Mouse (Mus musculus) myocyte (in vitro differentiated cells): ENCODE results near the gene Fkbp10. TPM values are rescaled to one million over a fixed set of nuclear protein-coding genes. Genes with fewer than 3 reads are reported as not detected.

Experiments
- H3K27me3 ChIP-seq: one replicate; pipeline ENCODE4 v1.6.1; 2011; ENCODE audit not compliant: control insufficient read depth, insufficient read depth, insufficient read length
- H3K36me3 ChIP-seq: one replicate; pipeline ENCODE4 v1.6.1; 2011; ENCODE audit not compliant: control insufficient read depth, insufficient read depth
- H3K4me2 ChIP-seq: one replicate; pipeline ENCODE4 v1.6.1; 2011; ENCODE audit warnings: low read depth, control low read depth
- H3K4me3 ChIP-seq: one replicate; pipeline ENCODE4 v1.5.1; 2011; ENCODE audit warnings: mild to moderate bottlenecking, control low read depth, moderate library complexity
- H3K79me2 ChIP-seq: one replicate; pipeline ENCODE4 v1.6.1; 2011; ENCODE audit not compliant: control insufficient read depth, insufficient read depth
- H3ac ChIP-seq: one replicate; pipeline ENCODE4 v1.6.1; 2011; ENCODE audit not compliant: control insufficient read depth, insufficient read length
- CEBPB ChIP-seq: IDR thresholded peaks from 2 replicates; pipeline ENCODE4 v1.6.1; 2011; ENCODE audit warnings: mild to moderate bottlenecking, moderate library complexity; ENCODE audit not compliant: poor library complexity, insufficient read depth, severe bottlenecking
- E2F4 ChIP-seq: IDR thresholded peaks from one replicate; pipeline ENCODE4 v1.6.1; 2011; ENCODE audit warnings: mild to moderate bottlenecking, control low read depth, moderate library complexity; ENCODE audit not compliant: insufficient read depth
- MAX ChIP-seq: IDR thresholded peaks from one replicate; pipeline ENCODE4 v1.6.1; 2011; ENCODE audit warnings: low read depth, mild to moderate bottlenecking, control low read depth
- MYOD1 ChIP-seq, 3 experiments: IDR thresholded peaks; one replicate each; pipeline ENCODE4 v1.6.1; 2011; ENCODE audit warnings: control low read depth in 2 of 3, low read depth in 2 of 3, mild to moderate bottlenecking in 2 of 3, moderate library complexity in 1 of 3; ENCODE audit not compliant: insufficient read length in 2 of 3, control insufficient read depth in 1 of 3
- MYOG ChIP-seq, 3 experiments: IDR thresholded peaks; one replicate each; pipeline ENCODE4 v1.6.1; 2011; ENCODE audit warnings: control low read depth in 2 of 3, low read depth in 2 of 3, mild to moderate bottlenecking in 2 of 3; ENCODE audit not compliant: insufficient read length in 2 of 3, control insufficient read depth in 1 of 3, insufficient read depth in 1 of 3
- POLR2A ChIP-seq: IDR thresholded peaks from one replicate; pipeline ENCODE4 v1.6.1; 2011; ENCODE audit warnings: low read depth, mild to moderate bottlenecking, control low read depth, moderate library complexity; ENCODE audit not compliant: insufficient read length
- POLR2AphosphoS2 ChIP-seq: IDR thresholded peaks from one replicate; pipeline ENCODE4 v1.6.1; 2011; ENCODE audit warnings: low read depth, control low read depth; ENCODE audit not compliant: insufficient read length
- REST ChIP-seq: IDR thresholded peaks from one replicate; pipeline ENCODE4 v1.6.1; 2011; ENCODE audit warnings: mild to moderate bottlenecking, control low read depth, moderate library complexity; ENCODE audit not compliant: insufficient read depth, insufficient read length
- SRF ChIP-seq: IDR thresholded peaks from one replicate; pipeline ENCODE4 v1.6.1; 2011; ENCODE audit warnings: low read depth; ENCODE audit not compliant: control insufficient read depth, insufficient read length
- TCF12 ChIP-seq: IDR thresholded peaks from one replicate; pipeline ENCODE4 v1.6.1; 2011; ENCODE audit warnings: mild to moderate bottlenecking, control low read depth; ENCODE audit not compliant: poor library complexity, insufficient read depth, severe bottlenecking
- TCF3 ChIP-seq: IDR thresholded peaks from one replicate; pipeline ENCODE4 v1.6.1; 2011; ENCODE audit warnings: low read depth, control low read depth; ENCODE audit not compliant: insufficient read length
- USF1 ChIP-seq: IDR thresholded peaks from one replicate; pipeline ENCODE4 v1.6.1; 2011; ENCODE audit warnings: low read depth, mild to moderate bottlenecking, control low read depth, moderate library complexity
- polyA plus RNA-seq: library from polyadenylated mRNA; unstranded; fragments of >200 nt; fragmentation: generic; extraction: Trizol; gene quantifications from one replicate; pipeline ENCODE4 v1.2.1, GENCODE M21; 2012; ENCODE audit warnings: missing spikeins

The Fkbp10 gene
- polyA plus RNA-seq, 1 experiment, result 162 TPM

DNA sequence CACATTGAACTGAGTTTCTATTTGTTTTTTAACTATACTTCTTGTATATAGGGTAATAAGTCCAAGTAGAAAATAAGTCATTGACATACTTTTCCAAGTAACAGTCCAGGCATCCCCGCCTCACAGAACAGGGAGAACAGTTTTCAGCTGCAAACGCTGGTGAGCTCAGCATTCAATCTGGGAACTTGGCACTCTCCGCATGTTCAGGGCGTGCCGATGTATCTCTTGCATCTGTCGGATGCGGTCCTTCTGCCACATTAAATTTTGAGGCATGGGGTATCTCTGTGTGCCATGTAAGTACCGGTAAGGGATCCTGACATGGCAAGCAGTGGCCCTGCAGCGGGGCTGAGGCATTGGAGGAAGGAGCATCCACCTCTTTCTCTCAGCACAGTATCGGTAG is 47.2 kb downstream of the Fkbp10 start:
- no peak for TF ChIP-seq USF1
- no peak for TF ChIP-seq MYOD1 (IDR thresholded peaks at IDR 0.05; ENCODE audit: control insufficient read depth in 1 of 3, insufficient read length in 2 of 3, low read depth in 2 of 3)
- no peak for TF ChIP-seq TCF12
- no peak for TF ChIP-seq CEBPB
- no peak for TF ChIP-seq SRF
- no peak for TF ChIP-seq POLR2AphosphoS2
- no peak for TF ChIP-seq POLR2A
- TF ChIP-seq MYOG (IDR thresholded peaks at IDR 0.05; ENCODE audit: control insufficient read depth in 1 of 3, insufficient read depth in 1 of 3, insufficient read length in 2 of 3, low read depth in 2 of 3), result no peak
- TF ChIP-seq TCF3, result no peak
- TF ChIP-seq MAX, result no peak
- no peak for TF ChIP-seq REST
- no peak for TF ChIP-seq E2F4
- peaks cover 68% of the 10 kb centered on the region for H3K79me2 ChIP-seq
- H3ac ChIP-seq, result no peak overlapping the region
- H3K4me2 ChIP-seq, result no peak overlapping the region
- no peaks in the 10 kb centered on the region for H3K27me3 ChIP-seq
- no peak overlapping the region for H3K4me3 ChIP-seq
- H3K36me3 ChIP-seq, result peaks cover 24% of the 10 kb centered on the region

DNA sequence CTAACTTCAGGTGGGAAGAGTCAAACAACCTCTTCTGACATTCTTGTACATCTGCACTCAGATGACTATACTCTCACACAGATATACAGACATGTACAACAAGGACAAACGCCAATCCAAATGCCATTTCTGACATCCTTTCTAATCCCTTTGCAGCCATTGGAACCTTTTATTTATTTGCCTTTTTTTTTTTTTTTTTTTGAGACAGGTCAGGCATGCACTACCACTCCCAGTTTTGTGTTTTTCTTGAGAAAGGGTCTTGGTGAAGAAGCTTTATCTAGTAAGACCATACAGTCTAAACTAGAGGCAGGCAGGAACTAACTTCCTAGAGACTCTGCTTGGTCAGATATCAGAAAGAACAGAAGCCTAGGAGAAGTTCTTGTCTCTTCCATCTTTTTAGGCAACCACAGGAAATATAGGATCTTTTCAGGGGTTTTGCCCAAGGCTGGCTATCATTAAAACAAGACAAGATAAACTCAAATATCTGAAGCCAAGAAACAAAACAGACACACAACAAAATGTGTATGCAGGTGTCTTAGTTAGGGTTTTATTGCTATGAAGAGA is 49.8 kb downstream of the Fkbp10 start:
- Histone ChIP-seq H3K36me3 (peaks cover 16% of the 10 kb centered on the region), H3K4me2 (no peak overlapping the region), H3K27me3 (no peaks in the 10 kb centered on the region), H3K79me2 (peaks cover 72% of the 10 kb centered on the region), H3ac (no peak overlapping the region), H3K4me3 (no peak overlapping the region)
- TF ChIP-seq TCF3, result no peak
- TF ChIP-seq CEBPB, result no peak
- TF ChIP-seq POLR2A, result no peak
- no peak for TF ChIP-seq TCF12
- TF ChIP-seq REST, result no peak
- TF ChIP-seq MAX, result no peak

DNA sequence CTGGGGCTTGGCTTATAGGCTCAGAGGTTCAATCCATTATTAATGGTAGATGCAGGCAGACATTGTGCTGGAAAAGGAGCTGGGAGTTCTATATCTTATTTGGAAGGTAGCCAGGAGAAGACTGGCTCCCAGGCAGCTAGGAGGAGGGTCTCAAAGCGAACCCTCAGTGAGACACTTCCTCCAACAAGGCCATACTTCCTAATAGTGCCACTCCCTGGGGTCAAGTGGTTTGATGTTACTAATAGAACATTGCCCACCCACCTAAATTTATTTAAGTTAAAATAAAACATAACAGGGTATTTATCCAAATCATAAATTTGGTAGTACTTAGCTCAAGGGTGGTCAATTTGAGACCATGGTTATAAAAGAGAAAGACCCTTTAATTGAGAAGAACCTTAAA is 50.3 kb downstream of the Fkbp10 start:
- H3K79me2 ChIP-seq, result peaks cover 72% of the 10 kb centered on the region
- H3K4me2 ChIP-seq, result no peak overlapping the region
- TF ChIP-seq POLR2AphosphoS2 (no peak), SRF (no peak), E2F4 (no peak), CEBPB (no peak)
- H3K27me3 ChIP-seq, result no peaks in the 10 kb centered on the region
- peaks cover 16% of the 10 kb centered on the region for H3K36me3 ChIP-seq
- no peak overlapping the region for H3ac ChIP-seq
- H3K4me3 ChIP-seq, result no peak overlapping the region

DNA sequence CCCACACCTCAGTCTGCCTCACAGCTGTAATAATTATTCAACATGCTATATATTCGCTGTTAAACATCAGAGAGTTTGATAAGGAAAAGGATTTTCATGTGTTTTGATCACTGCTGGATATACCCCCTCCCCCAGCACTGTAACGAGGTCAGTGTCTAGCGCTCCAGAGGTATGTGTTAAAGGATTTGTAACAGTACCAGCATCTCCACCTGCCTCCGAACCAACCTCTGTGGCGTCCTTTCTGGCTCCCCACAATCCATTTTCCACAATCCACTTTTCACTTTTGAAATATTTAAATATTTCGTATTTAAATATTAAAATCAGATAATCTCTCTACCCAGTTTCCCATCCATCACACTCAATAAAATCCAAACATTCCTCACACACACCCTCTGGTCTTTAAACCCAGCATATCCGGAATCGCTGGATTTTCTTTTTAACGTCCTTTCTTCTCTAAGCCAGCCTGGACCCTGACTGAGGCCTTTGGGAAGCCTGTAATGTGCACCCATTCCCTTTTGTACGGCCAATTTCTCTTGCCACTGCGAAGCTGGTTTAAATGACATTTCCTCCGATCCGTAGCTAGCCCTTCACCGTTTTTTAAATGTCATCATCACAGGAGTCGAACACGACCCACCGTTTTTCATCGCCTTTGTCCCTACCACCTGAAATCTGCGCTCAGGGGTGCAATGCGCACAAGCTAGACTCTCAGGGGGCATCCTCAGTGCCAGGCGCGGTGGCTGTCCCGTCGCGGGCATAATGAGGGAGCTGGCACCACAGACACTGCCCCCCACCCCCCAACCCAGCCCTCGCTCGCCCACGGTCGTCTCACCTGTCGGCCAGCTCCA is 56.1 kb downstream of the Fkbp10 start:
- no peak for TF ChIP-seq USF1
- no peak for TF ChIP-seq TCF3
- no peak for TF ChIP-seq POLR2AphosphoS2
- TF ChIP-seq MYOD1 (IDR thresholded peaks at IDR 0.05; ENCODE audit: control insufficient read depth in 1 of 3, insufficient read length in 2 of 3, low read depth in 2 of 3), result peak in 1 of 3 experiments; percentile 19
- TF ChIP-seq TCF12, result no peak
- TF ChIP-seq MAX, result no peak
- no peaks in the 10 kb centered on the region for H3K27me3 ChIP-seq

DNA sequence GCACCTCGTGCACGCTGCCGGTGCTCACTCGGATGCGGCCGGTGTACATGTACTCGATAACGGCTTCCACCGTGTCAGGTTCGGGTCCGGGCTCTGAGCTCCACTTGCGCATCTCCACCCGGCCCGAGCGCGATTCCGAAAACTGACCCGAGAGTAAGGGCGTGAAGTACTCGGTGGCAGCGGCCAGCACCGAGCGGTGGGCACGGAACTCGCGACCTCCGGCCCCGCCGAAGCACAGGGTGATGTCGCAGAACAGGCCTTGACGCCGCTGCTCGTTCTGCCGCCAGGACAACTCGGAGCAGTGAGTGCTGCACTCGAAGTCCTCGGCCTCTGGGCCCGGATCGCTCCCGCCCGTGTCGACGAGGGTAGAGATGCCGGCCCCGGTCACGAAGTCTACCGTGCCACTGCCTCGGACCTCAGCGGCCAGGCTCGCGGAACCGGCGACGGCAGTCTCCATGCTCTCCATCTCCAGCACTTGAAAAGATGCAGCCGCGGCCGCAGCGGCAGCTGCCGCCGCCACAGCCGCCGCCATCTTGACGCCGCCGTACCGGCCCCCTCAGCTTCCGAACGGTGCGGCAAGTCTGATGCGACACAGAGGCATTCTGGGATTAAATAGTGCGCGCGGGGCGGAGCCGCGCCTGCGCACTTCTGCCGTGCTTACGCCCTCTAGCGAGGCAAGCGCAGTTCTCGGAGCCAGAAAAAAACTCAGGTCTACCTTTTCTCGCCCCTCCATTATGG is 56.9 kb downstream of the Fkbp10 start, which contains the start of gene Klhl11:
Klhl11 (minus strand) TSS at position 545 of the 738 bp plus-strand sequence.
- TF ChIP-seq USF1 (no peak), TCF3 (no peak), POLR2A (peak; percentile 94), MYOG (IDR thresholded peaks at IDR 0.05; ENCODE audit: control insufficient read depth in 1 of 3, insufficient read depth in 1 of 3, insufficient read length in 2 of 3, low read depth in 2 of 3) (peak in 1 of 3 experiments; percentile 26), POLR2AphosphoS2 (peak; percentile 89), MYOD1 (IDR thresholded peaks at IDR 0.05; ENCODE audit: control insufficient read depth in 1 of 3, insufficient read length in 2 of 3, low read depth in 2 of 3) (peak in 1 of 3 experiments; percentile 11), MAX (no peak), SRF (no peak), E2F4 (peak; percentile 76), REST (no peak), TCF12 (no peak)
- Histone ChIP-seq H3ac (peak within 1 kb of the TSS; percentile 51), H3K27me3 (no peaks in the 10 kb centered on the region), H3K4me2 (peak within 1 kb of the TSS; percentile 91), H3K36me3 (peaks cover 9% of the 10 kb centered on the region), H3K4me3 (peak within 1 kb of the TSS; percentile 76), H3K79me2 (peaks cover 49% of the 10 kb centered on the region)

More for the DNA sequence above, 56.1 kb downstream of the Fkbp10 start:
- Histone ChIP-seq H3K79me2 (peaks cover 53% of the 10 kb centered on the region), H3ac (peak overlapping the region; percentile 51), H3K4me3 (peak overlapping the region; percentile 76), H3K4me2 (peak overlapping the region; percentile 91), H3K36me3 (peaks cover 9% of the 10 kb centered on the region)
